Mouse (Mus musculus): ENCODE results near the gene Prex1.

GRCm38 (mm10) chr2:166559531-166559930, 154.1 kb downstream of the Prex1 start:
- no peak for TF ChIP-seq CTCF (IDR thresholded peaks at IDR 0.05; ENCODE audit: extremely low read depth, insufficient read length, insufficient replicate concordance, low read depth, low read length)
- no peak for TF ChIP-seq POLR2A (IDR thresholded peaks at IDR 0.05; ENCODE audit: low read depth, low read length)

All from small intestine, adult 2 months (tissue).